Mouse (Mus musculus) limb, embryonic 12.5 days (tissue): ENCODE measurements around the gene Zfp950. TPM values are rescaled to one million over a fixed set of nuclear protein-coding genes. Genes with fewer than 3 reads are reported as not detected.

Experiments
- ATAC-seq: fragments of 200-750 bp; cut with Nextera tagmentation; 2 replicates; pipeline ENCODE4 v1.8.0; 2017; ENCODE audit warnings: low read depth, moderate TSS enrichment; ENCODE audit not compliant: insufficient number of reproducible peaks, insufficient read depth, low FRiP score, low TSS enrichment
- H3K27ac ChIP-seq: fragments of 300-500 bp; sonication (generic); 2 replicates; pipeline ENCODE4 v1.5.1; 2016; ENCODE audit warnings: mild to moderate bottlenecking, moderate library complexity
- H3K27me3 ChIP-seq: fragments of 300-500 bp; sonication (generic); 2 replicates; pipeline ENCODE4 v1.6.1; 2016; ENCODE audit warnings: mild to moderate bottlenecking, moderate library complexity
- H3K36me3 ChIP-seq: fragments of 300-500 bp; sonication (generic); 2 replicates; pipeline ENCODE4 v1.6.1; 2016; ENCODE audit warnings: mild to moderate bottlenecking, moderate library complexity
- H3K4me1 ChIP-seq: fragments of 300-500 bp; sonication (generic); replicated peaks from 2 replicates; pipeline ENCODE4 v1.6.1; 2016
- H3K4me2 ChIP-seq: fragments of 300-500 bp; sonication (generic); 2 replicates; pipeline ENCODE4 v1.6.1; 2016; ENCODE audit warnings: mild to moderate bottlenecking, moderate library complexity
- H3K4me3 ChIP-seq: fragments of 300-500 bp; sonication (generic); replicated peaks from 2 replicates; pipeline ENCODE4 v1.5.1; 2016; ENCODE audit warnings: mild to moderate bottlenecking
- H3K9ac ChIP-seq: fragments of 300-500 bp; sonication (generic); replicated peaks from 2 replicates; pipeline ENCODE4 v1.6.1; 2016; ENCODE audit warnings: mild to moderate bottlenecking, moderate library complexity
- H3K9me3 ChIP-seq: fragments of 300-500 bp; sonication (generic); 2 replicates; pipeline ENCODE4 v1.6.1; 2016; ENCODE audit warnings: mild to moderate bottlenecking, moderate library complexity
- WGBS: fragments of 180-500 bp; shearing (Covaris S2); methylation state at CpG from one replicate; pipeline ENCODE4 v1.1.7; 2016; 5-methylcytosine and 5-hydroxymethylcytosine counted together
- polyA plus RNA-seq: library from polyadenylated mRNA; unstranded; fragments of >200 nt; fragmentation: Nextera tagmentation; extraction: Ambion mirVana; gene quantifications from 2 replicates; pipeline ENCODE4 v1.2.1, GENCODE M21; 2016

Zfp950 gene
- polyA plus RNA-seq, 1 experiment from 2014 or later, result 43.8 TPM

GRCm38 (mm10) chr19:61090541-61090940 is 50.1 kb downstream of the Zfp950 start:
- ATAC-seq, result no peak
- H3K4me3 ChIP-seq, result no peak overlapping the region
- H3K4me1 ChIP-seq, result no peaks in the 10 kb centered on the region
- H3K9me3 ChIP-seq, result no peaks in the 10 kb centered on the region
- H3K36me3 ChIP-seq, result peaks cover 19% of the 10 kb centered on the region
- 88% methylated on average over 4 of the region's 4 CpGs for WGBS
- no peak overlapping the region for H3K4me2 ChIP-seq
- no peak overlapping the region for H3K9ac ChIP-seq
- H3K27ac ChIP-seq, result no peak overlapping the region
- no peaks in the 10 kb centered on the region for H3K27me3 ChIP-seq

- Histone ChIP-seq H3K9ac (no peak overlapping the region), H3K4me1 (no peaks in the 10 kb centered on the region), H3K27me3 (no peaks in the 10 kb centered on the region), H3K4me2 (no peak overlapping the region), H3K27ac (no peak overlapping the region), H3K36me3 (peaks cover 19% of the 10 kb centered on the region), H3K9me3 (no peaks in the 10 kb centered on the region), H3K4me3 (no peak overlapping the region)
- 94% methylated on average over 3 of the region's 3 CpGs for WGBS
- no peak for ATAC-seq
These were observed 51.6 kb downstream of the Zfp950 start for GRCm38 (mm10) chr19:61089001-61089400.

GRCm38 (mm10) chr19:61087781-61088180 is 52.9 kb downstream of the Zfp950 start:
- Histone ChIP-seq H3K27me3 (no peaks in the 10 kb centered on the region), H3K36me3 (peaks cover 11% of the 10 kb centered on the region; the same call in 1 of the 2 replicates), H3K9me3 (no peaks in the 10 kb centered on the region), H3K4me2 (no peak overlapping the region), H3K4me1 (no peaks in the 10 kb centered on the region), H3K4me3 (no peak overlapping the region), H3K27ac (no peak overlapping the region), H3K9ac (no peak overlapping the region)
- WGBS, result 85% methylated on average over 1 of the region's 1 CpGs
- no peak for ATAC-seq

GRCm38 (mm10) chr19:61085217-61085616 is 55.4 kb downstream of the Zfp950 start:
- H3K4me1 ChIP-seq, result no peaks in the 10 kb centered on the region
- no peak for ATAC-seq
- H3K27ac ChIP-seq, result no peak overlapping the region
- H3K4me2 ChIP-seq, result no peak overlapping the region
- WGBS, result 84% methylated on average over 2 of the region's 2 CpGs
- H3K4me3 ChIP-seq, result no peak overlapping the region
- H3K36me3 ChIP-seq, result peaks cover 9% of the 10 kb centered on the region; the same call in 1 of the 2 replicates
- H3K27me3 ChIP-seq, result no peaks in the 10 kb centered on the region
- H3K9me3 ChIP-seq, result no peaks in the 10 kb centered on the region
- H3K9ac ChIP-seq, result no peak overlapping the region

- H3K4me2 ChIP-seq, result no peak overlapping the region
- ATAC-seq, result 0 out of 2 replicates have a peak, but pooled peaks have one; percentile 42
- 50% methylated on average over 4 of the region's 4 CpGs for WGBS
These were observed 56.3 kb downstream of the Zfp950 start for GRCm38 (mm10) chr19:61084149-61084940.

GRCm38 (mm10) chr19:61083006-61083405 is 57.6 kb downstream of the Zfp950 start:
- no peaks in the 10 kb centered on the region for H3K27me3 ChIP-seq
- no peak overlapping the region for H3K4me3 ChIP-seq
- 88% methylated on average over 8 of the region's 8 CpGs for WGBS
- peaks cover 9% of the 10 kb centered on the region; the same call in 1 of the 2 replicates for H3K36me3 ChIP-seq
- H3K9ac ChIP-seq, result no peak overlapping the region
- no peak overlapping the region for H3K4me2 ChIP-seq
- no peaks in the 10 kb centered on the region for H3K4me1 ChIP-seq
- H3K9me3 ChIP-seq, result no peaks in the 10 kb centered on the region
- ATAC-seq, result no peak
- H3K27ac ChIP-seq, result no peak overlapping the region

More at GRCm38 (mm10) chr19:61084149-61084940, 56.3 kb downstream of the Zfp950 start:
- Histone ChIP-seq H3K9ac (no peak overlapping the region), H3K36me3 (peaks cover 9% of the 10 kb centered on the region; the same call in 1 of the 2 replicates), H3K4me1 (no peaks in the 10 kb centered on the region), H3K27me3 (no peaks in the 10 kb centered on the region), H3K27ac (no peak overlapping the region), H3K9me3 (no peaks in the 10 kb centered on the region), H3K4me3 (no peak overlapping the region)

- Histone ChIP-seq H3K9ac (no peak overlapping the region), H3K27ac (no peak overlapping the region), H3K4me1 (no peaks in the 10 kb centered on the region), H3K4me2 (no peak overlapping the region), H3K36me3 (peaks cover 16% of the 10 kb centered on the region; the same call in 1 of the 2 replicates), H3K27me3 (no peaks in the 10 kb centered on the region), H3K9me3 (no peaks in the 10 kb centered on the region), H3K4me3 (no peak overlapping the region)
- ATAC-seq, result no peak
- WGBS, result 91% methylated on average over 5 of the region's 5 CpGs
These were observed 60.3 kb downstream of the Zfp950 start for GRCm38 (mm10) chr19:61080251-61080749.

GRCm38 (mm10) chr19:61078622-61079021 is 62.0 kb downstream of the Zfp950 start:
- Histone ChIP-seq H3K4me3 (no peak overlapping the region), H3K9ac (no peak overlapping the region), H3K4me2 (no peak overlapping the region), H3K27me3 (no peaks in the 10 kb centered on the region), H3K27ac (no peak overlapping the region), H3K9me3 (no peaks in the 10 kb centered on the region), H3K4me1 (no peaks in the 10 kb centered on the region), H3K36me3 (peaks cover 16% of the 10 kb centered on the region; the same call in 1 of the 2 replicates)
- ATAC-seq, result no peak
- 85% methylated on average over 3 of the region's 3 CpGs for WGBS

GRCm38 (mm10) chr19:61065011-61065410 is 75.6 kb downstream of the Zfp950 start:
- ATAC-seq, result no peak
- Histone ChIP-seq H3K9ac (no peak overlapping the region), H3K36me3 (no peaks in the 10 kb centered on the region), H3K9me3 (no peaks in the 10 kb centered on the region), H3K4me1 (0 out of 2 replicates have a peak, but pooled peaks cover 8% of the 10 kb centered on the region), H3K27ac (no peak overlapping the region), H3K4me3 (no peak overlapping the region), H3K4me2 (no peak overlapping the region), H3K27me3 (no peaks in the 10 kb centered on the region)
- 91% methylated on average over 1 of the region's 1 CpGs for WGBS

GRCm38 (mm10) chr19:61064386-61064785 is 76.3 kb downstream of the Zfp950 start:
- WGBS, result 89% methylated on average over 3 of the region's 3 CpGs
- Histone ChIP-seq H3K9ac (no peak overlapping the region), H3K27ac (no peak overlapping the region), H3K9me3 (no peaks in the 10 kb centered on the region), H3K36me3 (no peaks in the 10 kb centered on the region), H3K4me2 (no peak overlapping the region), H3K4me1 (0 out of 2 replicates have a peak, but pooled peaks cover 8% of the 10 kb centered on the region), H3K4me3 (no peak overlapping the region), H3K27me3 (no peaks in the 10 kb centered on the region)
- no peak for ATAC-seq

- no peaks in the 10 kb centered on the region for H3K36me3 ChIP-seq
- no peak overlapping the region for H3K4me3 ChIP-seq
- 0 out of 2 replicates have a peak overlapping the region, but pooled peaks have one; percentile 8 for H3K27ac ChIP-seq
- 0 out of 2 replicates have a peak, but pooled peaks cover 3% of the 10 kb centered on the region for H3K9me3 ChIP-seq
- H3K4me2 ChIP-seq, result no peak overlapping the region
- H3K9ac ChIP-seq, result no peak overlapping the region
- ATAC-seq, result no peak
- peaks cover 15% of the 10 kb centered on the region; the same call in 1 of the 2 replicates for H3K4me1 ChIP-seq
- 11% methylated on average over 3 of the region's 3 CpGs for WGBS
- no peaks in the 10 kb centered on the region for H3K27me3 ChIP-seq
These were observed 83.1 kb downstream of the Zfp950 start for GRCm38 (mm10) chr19:61057581-61057980.
